Mouse (Mus musculus): ENCODE results near the gene Fbxw8. TPM values are rescaled to one million over a fixed set of nuclear protein-coding genes. Genes with fewer than 3 reads are reported as not detected.

Fbxw8 gene
- polyA plus RNA-seq, 2 experiments, result 6.2 to 10.8 TPM

- Histone ChIP-seq H3K4me1 (replicated peaks; ENCODE audit: control insufficient read depth in 2 of 2, insufficient read depth in 2 of 2, low read length in 1 of 2) (no peaks in the 10 kb centered on the region), H3K4me3 (ENCODE audit: insufficient read depth in 1 of 2, low read depth in 2 of 2, low read length in 2 of 2) (no peak overlapping the region), H3K27ac (no peak overlapping the region), H3K27me3 (ENCODE audit: control insufficient read depth, insufficient read depth, low read length) (no peaks in the 10 kb centered on the region), H3K36me3 (replicated peaks; ENCODE audit: control insufficient read depth, insufficient read depth, low read depth) (no peaks in the 10 kb centered on the region; the same call in 1 of the 2 replicates), H3K9ac (replicated peaks) (no peak overlapping the region), H3K9me3 (ENCODE audit: control insufficient read depth, low read length) (no peaks in the 10 kb centered on the region), H3K4me2 (ENCODE audit: low read depth) (no peak overlapping the region)
- ATAC-seq (ENCODE audit: insufficient read depth) (no peak), DNase-seq (ENCODE audit: low read depth in 3 of 3, low spot score in 3 of 3) (no peak)
- 79% methylated on average over 13 of the region's 13 CpGs for WGBS (ENCODE audit: insufficient replicate concordance)
- TF ChIP-seq CTCF (IDR thresholded peaks at IDR 0.05; ENCODE audit: low read depth) (no peak), EP300 (IDR thresholded peaks at IDR 0.05; ENCODE audit: low read depth) (no peak)
Observed at GRCm38 (mm10) chr5:118113617-118114016, 41.6 kb downstream of the Fbxw8 start.

- H3K27ac ChIP-seq, result no peak overlapping the region
- 80% methylated on average over 7 of the region's 7 CpGs for WGBS (ENCODE audit: insufficient replicate concordance)
- H3K9me3 ChIP-seq (ENCODE audit: control insufficient read depth, low read length), result no peaks in the 10 kb centered on the region
- no peak overlapping the region for H3K9ac ChIP-seq (replicated peaks)
- TF ChIP-seq EP300 (IDR thresholded peaks at IDR 0.05; ENCODE audit: low read depth) (no peak), CTCF (IDR thresholded peaks at IDR 0.05; ENCODE audit: low read depth) (no peak)
- no peak overlapping the region for H3K4me2 ChIP-seq (ENCODE audit: low read depth)
- no peak overlapping the region for H3K4me3 ChIP-seq (ENCODE audit: insufficient read depth in 1 of 2, low read depth in 2 of 2, low read length in 2 of 2)
- no peaks in the 10 kb centered on the region for H3K4me1 ChIP-seq (replicated peaks; ENCODE audit: control insufficient read depth in 2 of 2, insufficient read depth in 2 of 2, low read length in 1 of 2)
- ATAC-seq (ENCODE audit: insufficient read depth), result no peak
- DNase-seq (ENCODE audit: low read depth in 3 of 3, low spot score in 3 of 3), result no peak
- H3K36me3 ChIP-seq (replicated peaks; ENCODE audit: control insufficient read depth, insufficient read depth, low read depth), result no peaks in the 10 kb centered on the region; the same call in 1 of the 2 replicates
- no peaks in the 10 kb centered on the region for H3K27me3 ChIP-seq (ENCODE audit: control insufficient read depth, insufficient read depth, low read length)
Observed at GRCm38 (mm10) chr5:118113043-118113442, 42.2 kb downstream of the Fbxw8 start.

- 81% methylated on average over 7 of the region's 7 CpGs for WGBS (ENCODE audit: insufficient replicate concordance)
- Histone ChIP-seq H3K27me3 (ENCODE audit: control insufficient read depth, insufficient read depth, low read length) (no peaks in the 10 kb centered on the region), H3K9me3 (ENCODE audit: control insufficient read depth, low read length) (no peaks in the 10 kb centered on the region), H3K4me3 (ENCODE audit: insufficient read depth in 1 of 2, low read depth in 2 of 2, low read length in 2 of 2) (no peak overlapping the region), H3K9ac (replicated peaks) (no peak overlapping the region), H3K27ac (no peak overlapping the region), H3K4me1 (replicated peaks; ENCODE audit: control insufficient read depth in 2 of 2, insufficient read depth in 2 of 2, low read length in 1 of 2) (no peaks in the 10 kb centered on the region), H3K36me3 (replicated peaks; ENCODE audit: control insufficient read depth, insufficient read depth, low read depth) (no peaks in the 10 kb centered on the region; the same call in 1 of the 2 replicates), H3K4me2 (ENCODE audit: low read depth) (no peak overlapping the region)
- no peak for ATAC-seq (ENCODE audit: insufficient read depth)
- TF ChIP-seq CTCF (IDR thresholded peaks at IDR 0.05; ENCODE audit: low read depth), result no peak
- TF ChIP-seq EP300 (IDR thresholded peaks at IDR 0.05; ENCODE audit: low read depth), result no peak
- no peak for DNase-seq (ENCODE audit: low read depth in 3 of 3, low spot score in 3 of 3)
Observed at GRCm38 (mm10) chr5:118108794-118109440, 46.3 kb downstream of the Fbxw8 start.

GRCm38 (mm10) chr5:118108124-118108793 lies 47.0 kb downstream of the Fbxw8 start:
- H3K27ac ChIP-seq, result no peak overlapping the region
- TF ChIP-seq EP300 (IDR thresholded peaks at IDR 0.05; ENCODE audit: low read depth) (no peak), CTCF (IDR thresholded peaks at IDR 0.05; ENCODE audit: low read depth) (no peak)
- H3K9me3 ChIP-seq (ENCODE audit: control insufficient read depth, low read length), result no peaks in the 10 kb centered on the region
- no peak overlapping the region for H3K4me2 ChIP-seq (ENCODE audit: low read depth)
- WGBS (ENCODE audit: insufficient replicate concordance), result 84% methylated on average over 17 of the region's 17 CpGs
- no peaks in the 10 kb centered on the region; the same call in 1 of the 2 replicates for H3K36me3 ChIP-seq (replicated peaks; ENCODE audit: control insufficient read depth, insufficient read depth, low read depth)
- no peaks in the 10 kb centered on the region for H3K27me3 ChIP-seq (ENCODE audit: control insufficient read depth, insufficient read depth, low read length)
- DNase-seq (ENCODE audit: low read depth in 3 of 3, low spot score in 3 of 3), result no peak
- ATAC-seq (ENCODE audit: insufficient read depth), result no peak
- H3K4me1 ChIP-seq (replicated peaks; ENCODE audit: control insufficient read depth in 2 of 2, insufficient read depth in 2 of 2, low read length in 1 of 2), result no peaks in the 10 kb centered on the region
- no peak overlapping the region for H3K4me3 ChIP-seq (ENCODE audit: insufficient read depth in 1 of 2, low read depth in 2 of 2, low read length in 2 of 2)
- H3K9ac ChIP-seq (replicated peaks), result no peak overlapping the region

- TF ChIP-seq CTCF (IDR thresholded peaks at IDR 0.05; ENCODE audit: low read depth) (no peak), EP300 (IDR thresholded peaks at IDR 0.05; ENCODE audit: low read depth) (no peak)
- Histone ChIP-seq H3K4me2 (ENCODE audit: low read depth) (no peak overlapping the region), H3K27me3 (ENCODE audit: control insufficient read depth, insufficient read depth, low read length) (no peaks in the 10 kb centered on the region), H3K9me3 (ENCODE audit: control insufficient read depth, low read length) (no peaks in the 10 kb centered on the region), H3K4me3 (ENCODE audit: insufficient read depth in 1 of 2, low read depth in 2 of 2, low read length in 2 of 2) (no peak overlapping the region), H3K27ac (no peak overlapping the region), H3K9ac (replicated peaks) (no peak overlapping the region), H3K36me3 (replicated peaks; ENCODE audit: control insufficient read depth, insufficient read depth, low read depth) (no peaks in the 10 kb centered on the region; the same call in 1 of the 2 replicates), H3K4me1 (replicated peaks; ENCODE audit: control insufficient read depth in 2 of 2, insufficient read depth in 2 of 2, low read length in 1 of 2) (no peaks in the 10 kb centered on the region)
- WGBS (ENCODE audit: insufficient replicate concordance), result 90% methylated on average over 10 of the region's 10 CpGs
- DNase-seq (ENCODE audit: low read depth in 3 of 3, low spot score in 3 of 3) (no peak), ATAC-seq (ENCODE audit: insufficient read depth) (no peak)
Observed at GRCm38 (mm10) chr5:118106667-118107066, 48.6 kb downstream of the Fbxw8 start.

Measured in liver, embryonic 14.5 days (tissue).